Mouse (Mus musculus): ENCODE measurements around the gene Fam189a1. TPM values are rescaled to one million over a fixed set of nuclear protein-coding genes. Genes with fewer than 3 reads are reported as not detected.

Gene Fam189a1
- polyA plus RNA-seq, 1 experiment from 2014 or later: 0.46 TPM

DNA sequence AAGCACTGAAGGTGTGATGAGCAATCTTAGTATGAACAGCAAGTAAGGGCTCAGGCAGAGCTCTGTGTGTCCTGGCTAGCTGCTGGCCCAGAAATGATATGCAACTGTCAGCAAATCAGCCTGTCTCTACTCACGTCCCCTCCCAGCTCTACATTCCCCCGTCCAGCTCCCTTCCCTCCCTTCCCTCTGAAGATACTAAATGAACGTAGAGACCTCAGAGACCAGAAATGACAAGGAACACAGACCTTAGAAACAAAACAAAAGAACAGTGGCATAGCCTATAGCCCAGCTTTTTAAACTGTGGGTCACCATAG, 73.6 kb downstream of the Fam189a1 start:
- TF ChIP-seq CTCF (IDR thresholded peaks at IDR 0.05; ENCODE audit: low read depth): no peak
- no peaks in the 10 kb centered on the region for H3K36me3 ChIP-seq (ENCODE audit: insufficient read depth)
- no peaks in the 10 kb centered on the region; the same call in 1 of the 2 replicates for H3K4me1 ChIP-seq (ENCODE audit: insufficient read depth)
- H3K9ac ChIP-seq: no peak overlapping the region
- no peak overlapping the region for H3K4me2 ChIP-seq
- no peak overlapping the region for H3K27ac ChIP-seq (ENCODE audit: low read depth)
- H3K4me3 ChIP-seq (ENCODE audit: low read depth, low read length): no peak overlapping the region
- peak; percentile 41; the same call in 1 of the 2 replicates for ATAC-seq (ENCODE audit: insufficient read depth)
- whole genome bisulfite sequencing: 30% methylated on average over 3 of the region's 3 CpGs
- H3K27me3 ChIP-seq (ENCODE audit: insufficient read depth, low read length): no peaks in the 10 kb centered on the region
- DNase-seq: peak; percentile 28
- H3K9me3 ChIP-seq (ENCODE audit: low read depth, low read length): no peaks in the 10 kb centered on the region

- ATAC-seq (ENCODE audit: insufficient read depth): peak; percentile 78; the same call in 1 of the 2 replicates
- no peak for TF ChIP-seq CTCF (IDR thresholded peaks at IDR 0.05; ENCODE audit: low read depth)
- 32% methylated on average over 6 of the region's 6 CpGs for WGBS
- H3K27me3 ChIP-seq (ENCODE audit: insufficient read depth, low read length): no peaks in the 10 kb centered on the region
- H3K4me3 ChIP-seq (ENCODE audit: low read depth, low read length): no peak overlapping the region
- H3K36me3 ChIP-seq (ENCODE audit: insufficient read depth): no peaks in the 10 kb centered on the region
- no peak overlapping the region for H3K9ac ChIP-seq
- no peaks in the 10 kb centered on the region; the same call in 1 of the 2 replicates for H3K4me1 ChIP-seq (ENCODE audit: insufficient read depth)
- H3K9me3 ChIP-seq (ENCODE audit: low read depth, low read length): no peaks in the 10 kb centered on the region
- H3K27ac ChIP-seq (ENCODE audit: low read depth): peak overlapping the region; percentile 64; the same call in 1 of the 2 replicates
- DNase-seq: peak; percentile 84
- no peak overlapping the region for H3K4me2 ChIP-seq
These were observed 74.2 kb downstream of the Fam189a1 start for GRCm38 (mm10) chr7:65081979-65082777.

- no peak for ATAC-seq (ENCODE audit: insufficient read depth)
These were observed 80.2 kb downstream of the Fam189a1 start for GRCm38 (mm10) chr7:65076134-65076533.

DNA sequence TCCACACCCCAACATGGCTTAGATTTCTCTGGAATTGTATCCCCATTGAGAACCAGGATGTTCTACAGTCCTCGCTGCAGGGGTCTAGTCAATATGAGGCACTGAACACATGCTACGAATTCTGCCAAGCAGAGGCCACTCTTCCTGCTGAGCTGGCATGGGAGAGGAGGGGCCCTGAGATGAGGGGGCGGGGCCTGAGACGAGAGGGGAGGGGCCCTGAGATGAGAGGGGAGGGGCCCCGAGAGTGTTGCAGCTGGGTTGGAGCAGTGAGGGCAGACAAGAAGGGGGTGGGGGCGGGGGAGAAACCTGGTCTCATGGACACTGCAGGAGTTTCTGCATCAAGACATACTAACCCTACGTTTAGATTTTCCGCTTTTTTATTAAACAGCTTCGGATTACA, 82.2 kb downstream of the Fam189a1 start:
- no peak for ATAC-seq (ENCODE audit: insufficient read depth)
- WGBS: 42% methylated on average over 9 of the region's 9 CpGs
- no peak for DNase-seq
- H3K4me3 ChIP-seq (ENCODE audit: low read depth, low read length): no peak overlapping the region
- no peak overlapping the region for H3K9ac ChIP-seq
- H3K4me2 ChIP-seq: no peak overlapping the region
- H3K36me3 ChIP-seq (ENCODE audit: insufficient read depth): no peaks in the 10 kb centered on the region
- no peak overlapping the region for H3K27ac ChIP-seq (ENCODE audit: low read depth)
- TF ChIP-seq CTCF (IDR thresholded peaks at IDR 0.05; ENCODE audit: low read depth): no peak
- no peaks in the 10 kb centered on the region for H3K27me3 ChIP-seq (ENCODE audit: insufficient read depth, low read length)
- no peaks in the 10 kb centered on the region for H3K4me1 ChIP-seq (ENCODE audit: insufficient read depth)
- no peaks in the 10 kb centered on the region for H3K9me3 ChIP-seq (ENCODE audit: low read depth, low read length)

More at GRCm38 (mm10) chr7:65076134-65076533, 80.2 kb downstream of the Fam189a1 start:
- Histone ChIP-seq H3K4me2 (no peak overlapping the region), H3K27me3 (ENCODE audit: insufficient read depth, low read length) (no peaks in the 10 kb centered on the region), H3K9ac (no peak overlapping the region), H3K4me1 (ENCODE audit: insufficient read depth) (no peaks in the 10 kb centered on the region), H3K27ac (ENCODE audit: low read depth) (no peak overlapping the region), H3K36me3 (ENCODE audit: insufficient read depth) (no peaks in the 10 kb centered on the region), H3K4me3 (ENCODE audit: low read depth, low read length) (no peak overlapping the region), H3K9me3 (ENCODE audit: low read depth, low read length) (no peaks in the 10 kb centered on the region)
- DNase-seq: no peak
- 86% methylated on average over 4 of the region's 4 CpGs for WGBS
- no peak for TF ChIP-seq CTCF (IDR thresholded peaks at IDR 0.05; ENCODE audit: low read depth)

GRCm38 (mm10) chr7:65073555-65073954, 82.8 kb downstream of the Fam189a1 start:
- peak; percentile 24; the same call in 1 of the 2 replicates for ATAC-seq (ENCODE audit: insufficient read depth)

GRCm38 (mm10) chr7:65066211-65066610, 90.2 kb downstream of the Fam189a1 start:
- no peaks in the 10 kb centered on the region for H3K36me3 ChIP-seq (ENCODE audit: insufficient read depth)
- DNase-seq (no peak), ATAC-seq (ENCODE audit: insufficient read depth) (no peak)
- TF ChIP-seq CTCF (IDR thresholded peaks at IDR 0.05; ENCODE audit: low read depth): no peak
- no peaks in the 10 kb centered on the region for H3K27me3 ChIP-seq (ENCODE audit: insufficient read depth, low read length)
- H3K9ac ChIP-seq: no peak overlapping the region
- no peak overlapping the region for H3K27ac ChIP-seq (ENCODE audit: low read depth)
- no peak overlapping the region for H3K4me3 ChIP-seq (ENCODE audit: low read depth, low read length)
- H3K9me3 ChIP-seq (ENCODE audit: low read depth, low read length): no peaks in the 10 kb centered on the region
- H3K4me1 ChIP-seq (ENCODE audit: insufficient read depth): no peaks in the 10 kb centered on the region
- no peak overlapping the region for H3K4me2 ChIP-seq
- 69% methylated on average over 7 of the region's 7 CpGs for WGBS

More at GRCm38 (mm10) chr7:65073555-65073954, 82.8 kb downstream of the Fam189a1 start:
- peak; percentile 65 for DNase-seq
- TF ChIP-seq CTCF (IDR thresholded peaks at IDR 0.05; ENCODE audit: low read depth): peak; percentile 76
- H3K9me3 ChIP-seq (ENCODE audit: low read depth, low read length): no peaks in the 10 kb centered on the region
- H3K27ac ChIP-seq (ENCODE audit: low read depth): no peak overlapping the region
- 27% methylated on average over 6 of the region's 6 CpGs for WGBS
- no peaks in the 10 kb centered on the region for H3K4me1 ChIP-seq (ENCODE audit: insufficient read depth)
- H3K4me3 ChIP-seq (ENCODE audit: low read depth, low read length): no peak overlapping the region
- H3K9ac ChIP-seq: no peak overlapping the region
- H3K36me3 ChIP-seq (ENCODE audit: insufficient read depth): no peaks in the 10 kb centered on the region
- no peaks in the 10 kb centered on the region for H3K27me3 ChIP-seq (ENCODE audit: insufficient read depth, low read length)
- H3K4me2 ChIP-seq: no peak overlapping the region

GRCm38 (mm10) chr7:65065457-65065856, 90.9 kb downstream of the Fam189a1 start:
- TF ChIP-seq CTCF (IDR thresholded peaks at IDR 0.05; ENCODE audit: low read depth): no peak
- no peaks in the 10 kb centered on the region for H3K4me1 ChIP-seq (ENCODE audit: insufficient read depth)
- no peaks in the 10 kb centered on the region for H3K27me3 ChIP-seq (ENCODE audit: insufficient read depth, low read length)
- H3K36me3 ChIP-seq (ENCODE audit: insufficient read depth): no peaks in the 10 kb centered on the region
- DNase-seq (no peak), ATAC-seq (ENCODE audit: insufficient read depth) (no peak)
- 69% methylated on average over 7 of the region's 7 CpGs for WGBS
- no peaks in the 10 kb centered on the region for H3K9me3 ChIP-seq (ENCODE audit: low read depth, low read length)
- no peak overlapping the region for H3K4me3 ChIP-seq (ENCODE audit: low read depth, low read length)
- H3K4me2 ChIP-seq: no peak overlapping the region
- no peak overlapping the region for H3K9ac ChIP-seq
- H3K27ac ChIP-seq (ENCODE audit: low read depth): no peak overlapping the region

All from lung, embryonic 14.5 days (tissue).